Mouse (Mus musculus) midbrain, embryonic 12.5 days (tissue): ENCODE measurements around the gene Ccl3. TPM values are rescaled to one million over a fixed set of nuclear protein-coding genes. Genes with fewer than 3 reads are reported as not detected.

Source experiments
- ATAC-seq: fragments of 200-750 bp; cut with Nextera tagmentation; 2 replicates; pipeline ENCODE4 v1.8.0; 2017; ENCODE audit warnings: low read depth, moderate TSS enrichment, moderate library complexity; ENCODE audit not compliant: low FRiP score
- H3K27ac ChIP-seq: fragments of 300-500 bp; sonication (generic); replicated peaks from 2 replicates; pipeline ENCODE4 v1.5.1; 2016; ENCODE audit warnings: mild to moderate bottlenecking
- H3K27me3 ChIP-seq: fragments of 300-500 bp; sonication (generic); 2 replicates; pipeline ENCODE4 v1.6.1; 2016; ENCODE audit warnings: mild to moderate bottlenecking
- H3K36me3 ChIP-seq: fragments of 300-500 bp; sonication (generic); 2 replicates; pipeline ENCODE4 v1.6.1; 2016
- H3K4me1 ChIP-seq: fragments of 300-500 bp; sonication (generic); 2 replicates; pipeline ENCODE4 v1.6.1; 2016
- H3K4me2 ChIP-seq: fragments of 300-500 bp; sonication (generic); replicated peaks from 2 replicates; pipeline ENCODE4 v1.6.1; 2016; ENCODE audit warnings: mild to moderate bottlenecking, moderate library complexity
- H3K4me3 ChIP-seq: fragments of 300-500 bp; sonication (generic); 2 replicates; pipeline ENCODE4 v1.5.1; 2016; ENCODE audit warnings: mild to moderate bottlenecking
- H3K9ac ChIP-seq: fragments of 300-500 bp; sonication (generic); replicated peaks from 2 replicates; pipeline ENCODE4 v1.6.1; 2016; ENCODE audit warnings: mild to moderate bottlenecking, moderate library complexity
- H3K9me3 ChIP-seq: fragments of 300-500 bp; sonication (generic); 2 replicates; pipeline ENCODE4 v1.6.1; 2016; ENCODE audit warnings: mild to moderate bottlenecking
- WGBS: fragments of 180-500 bp; shearing (Covaris S2); methylation state at CpG from one replicate; pipeline ENCODE4 v1.1.7; 2016; 5-methylcytosine and 5-hydroxymethylcytosine counted together
- polyA plus RNA-seq: library from polyadenylated mRNA; unstranded; fragments of >200 nt; fragmentation: Nextera tagmentation; extraction: Ambion mirVana; gene quantifications from 2 replicates; pipeline ENCODE4 v1.2.1, GENCODE M21; 2016

The Ccl3 gene
- polyA plus RNA-seq = 0.94 and 1.2 TPM in 2 replicates

DNA sequence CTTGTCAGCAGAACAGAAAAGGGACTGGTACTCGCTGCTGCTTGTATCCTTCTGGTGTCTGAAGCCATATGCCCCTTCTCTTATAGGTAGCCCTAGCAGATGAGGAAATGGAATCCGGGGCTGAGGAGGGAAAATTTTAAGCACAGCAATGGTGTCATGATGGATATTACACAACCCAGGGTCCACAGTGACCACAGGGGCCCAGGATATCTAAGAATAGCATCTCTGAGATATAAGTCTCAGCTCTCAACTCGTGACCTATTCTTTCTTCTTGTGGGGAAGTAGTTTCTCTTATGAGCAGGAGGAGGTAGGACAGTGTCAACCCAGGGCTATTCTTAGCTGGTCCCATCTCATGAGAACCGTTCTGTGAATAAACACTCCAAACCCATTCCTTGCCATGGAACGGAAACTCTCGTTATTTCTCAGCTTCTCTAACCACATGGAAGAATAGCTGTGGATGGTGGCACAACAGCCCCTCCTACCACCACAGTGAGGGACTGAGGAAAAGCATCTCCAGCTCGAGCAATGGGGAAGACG lies at the start of gene Ccl3:
TSS of gene Ccl3 (minus strand) at position 51 of the 537 bp plus-strand sequence.
- H3K9me3 ChIP-seq = no peaks in the 10 kb centered on the region
- H3K4me2 ChIP-seq = no peak within 1 kb of the TSS
- H3K27me3 ChIP-seq = no peaks in the 10 kb centered on the region
- no peaks in the 10 kb centered on the region for H3K36me3 ChIP-seq
- H3K4me3 ChIP-seq = no peak within 1 kb of the TSS
- H3K4me1 ChIP-seq = no peaks in the 10 kb centered on the region
- ATAC-seq = no peak
- no peak within 1 kb of the TSS for H3K27ac ChIP-seq
- no peak within 1 kb of the TSS for H3K9ac ChIP-seq
- 84% methylated on average over 8 of the region's 8 CpGs for WGBS

DNA sequence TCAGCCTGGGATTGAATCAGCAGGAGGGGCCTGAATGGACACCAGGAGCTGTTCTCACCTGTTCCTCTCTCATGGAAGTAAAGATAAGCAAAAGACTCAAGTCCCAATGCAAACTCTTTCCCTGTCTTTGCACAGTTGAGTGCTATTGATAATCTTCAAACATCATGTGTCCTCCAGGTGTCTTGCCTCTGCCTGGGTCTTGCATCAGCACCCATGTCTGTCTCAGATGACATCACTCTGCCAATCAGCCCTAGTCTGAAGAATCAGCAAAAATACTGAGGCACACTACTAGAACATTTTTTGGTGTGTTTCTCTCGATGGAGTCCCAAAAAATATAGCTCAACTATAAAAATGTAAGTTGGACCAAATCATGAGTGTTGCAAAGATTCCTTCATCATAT lies 42.9 kb upstream of the Ccl3 start:
- Histone ChIP-seq H3K9me3 (no peaks in the 10 kb centered on the region), H3K4me1 (no peaks in the 10 kb centered on the region), H3K4me3 (no peak overlapping the region), H3K9ac (no peak overlapping the region), H3K4me2 (no peak overlapping the region), H3K36me3 (no peaks in the 10 kb centered on the region), H3K27ac (no peak overlapping the region), H3K27me3 (no peaks in the 10 kb centered on the region)
- 75% methylated on average over 1 of the region's 1 CpGs for WGBS
- ATAC-seq = no peak

DNA sequence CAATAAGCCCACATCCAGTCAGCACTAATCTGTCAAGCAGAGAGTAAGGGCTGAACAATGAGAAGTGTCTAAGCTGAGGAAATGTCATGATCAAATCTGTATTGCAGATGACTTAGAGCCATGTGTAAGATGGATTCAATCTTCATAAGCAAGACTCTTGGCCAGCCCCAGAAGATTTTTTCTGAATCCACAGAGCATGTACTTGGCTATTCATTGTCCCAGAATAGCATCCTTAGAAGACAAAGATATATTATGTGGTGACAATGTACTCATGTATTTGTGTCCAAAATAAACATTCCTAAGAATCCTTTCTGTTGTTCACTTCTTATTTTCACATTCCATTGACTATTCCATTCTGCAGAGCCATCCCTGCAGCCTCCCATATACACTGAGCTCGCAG lies 40.8 kb upstream of the Ccl3 start:
- H3K9ac ChIP-seq = no peak overlapping the region
- no peak overlapping the region for H3K4me2 ChIP-seq
- 92% methylated on average over 1 of the region's 1 CpGs for WGBS
- no peak overlapping the region for H3K4me3 ChIP-seq
- no peaks in the 10 kb centered on the region for H3K4me1 ChIP-seq
- no peaks in the 10 kb centered on the region for H3K36me3 ChIP-seq
- no peaks in the 10 kb centered on the region for H3K27me3 ChIP-seq
- H3K27ac ChIP-seq = no peak overlapping the region
- no peak for ATAC-seq
- no peaks in the 10 kb centered on the region for H3K9me3 ChIP-seq

- H3K9me3 ChIP-seq = no peaks in the 10 kb centered on the region
- H3K36me3 ChIP-seq = no peaks in the 10 kb centered on the region
- no peak overlapping the region for H3K27ac ChIP-seq
- H3K27me3 ChIP-seq = no peaks in the 10 kb centered on the region; the same call in 1 of the 2 replicates
- ATAC-seq = no peak
- WGBS = 96% methylated on average over 1 of the region's 1 CpGs
- no peaks in the 10 kb centered on the region for H3K4me1 ChIP-seq
- H3K4me3 ChIP-seq = no peak overlapping the region
- no peak overlapping the region for H3K9ac ChIP-seq
- H3K4me2 ChIP-seq = no peak overlapping the region
These were observed 26.5 kb upstream of the Ccl3 start for GRCm38 (mm10) chr11:83675665-83676064.

DNA sequence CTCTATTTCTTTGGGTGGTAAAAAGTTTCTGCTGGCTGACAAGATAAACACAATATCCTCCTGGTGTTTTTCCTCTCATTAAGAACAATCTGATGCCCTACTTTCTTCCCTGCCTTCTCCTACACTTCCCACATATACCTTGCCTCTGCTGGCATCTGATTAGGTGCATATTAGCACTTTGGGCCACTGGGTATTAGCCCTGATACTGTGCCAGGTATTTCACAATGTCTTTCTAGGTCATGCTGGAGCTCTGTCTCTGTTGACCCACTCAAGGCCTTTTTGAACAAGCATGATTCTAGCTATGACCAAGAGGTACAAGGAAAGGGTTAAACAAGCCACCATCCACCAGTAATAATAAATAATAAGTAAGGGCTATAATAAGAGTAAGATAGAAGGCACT lies 22.6 kb upstream of the Ccl3 start:
- no peaks in the 10 kb centered on the region for H3K27me3 ChIP-seq
- ATAC-seq = no peak
- no peaks in the 10 kb centered on the region for H3K4me1 ChIP-seq
- H3K9me3 ChIP-seq = no peaks in the 10 kb centered on the region
- no peaks in the 10 kb centered on the region for H3K36me3 ChIP-seq
- no peak overlapping the region for H3K4me2 ChIP-seq
- H3K9ac ChIP-seq = no peak overlapping the region
- H3K4me3 ChIP-seq = no peak overlapping the region
- no peak overlapping the region for H3K27ac ChIP-seq

DNA sequence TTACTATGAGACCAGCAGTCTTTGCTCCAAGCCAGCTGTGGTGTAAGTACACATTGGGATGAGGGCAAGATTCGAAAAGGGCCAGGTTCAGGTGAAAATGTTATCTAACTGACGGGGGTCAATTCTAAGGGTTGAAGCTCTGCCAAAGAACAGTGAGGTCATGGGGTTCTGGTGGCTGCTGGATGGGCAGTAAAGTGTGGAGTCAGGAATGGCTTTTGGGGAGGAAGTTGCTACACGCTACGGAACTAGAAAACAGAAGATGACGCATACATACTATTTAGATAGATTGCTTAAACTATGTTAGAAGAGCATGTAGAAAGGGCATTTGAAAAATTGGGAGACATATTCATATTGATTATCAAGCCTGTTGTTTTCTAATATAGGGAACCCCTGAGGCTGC lies 14.4 kb upstream of the Ccl3 start:
- ATAC-seq = no peak
- H3K4me3 ChIP-seq = no peak overlapping the region
- WGBS = 90% methylated on average over 5 of the region's 5 CpGs

GRCm38 (mm10) chr11:83662204-83662603 lies 13.0 kb upstream of the Ccl3 start, which contains the start of gene Ccl4:
Ccl4 (plus strand) TSS chr11:83662584.
- Histone ChIP-seq H3K4me3 (no peak within 1 kb of the TSS), H3K9ac (no peak within 1 kb of the TSS), H3K4me1 (no peaks in the 10 kb centered on the region), H3K27me3 (no peaks in the 10 kb centered on the region), H3K36me3 (no peaks in the 10 kb centered on the region), H3K27ac (no peak within 1 kb of the TSS), H3K9me3 (no peaks in the 10 kb centered on the region), H3K4me2 (no peak within 1 kb of the TSS)
- 79% methylated on average over 6 of the region's 6 CpGs for WGBS
- ATAC-seq = no peak

More for the DNA sequence above, 14.4 kb upstream of the Ccl3 start:
- Histone ChIP-seq H3K4me1 (no peaks in the 10 kb centered on the region), H3K27me3 (no peaks in the 10 kb centered on the region), H3K9ac (no peak overlapping the region), H3K9me3 (no peaks in the 10 kb centered on the region), H3K27ac (no peak overlapping the region), H3K36me3 (no peaks in the 10 kb centered on the region), H3K4me2 (no peak overlapping the region)

- Histone ChIP-seq H3K4me2 (no peak overlapping the region), H3K4me1 (no peaks in the 10 kb centered on the region), H3K9ac (no peak overlapping the region), H3K9me3 (no peaks in the 10 kb centered on the region), H3K4me3 (no peak overlapping the region), H3K27ac (no peak overlapping the region), H3K36me3 (no peaks in the 10 kb centered on the region), H3K27me3 (no peaks in the 10 kb centered on the region)
- ATAC-seq = no peak
- WGBS = 85% methylated on average over 6 of the region's 6 CpGs
These were observed 9.6 kb upstream of the Ccl3 start for GRCm38 (mm10) chr11:83658797-83659196.

DNA sequence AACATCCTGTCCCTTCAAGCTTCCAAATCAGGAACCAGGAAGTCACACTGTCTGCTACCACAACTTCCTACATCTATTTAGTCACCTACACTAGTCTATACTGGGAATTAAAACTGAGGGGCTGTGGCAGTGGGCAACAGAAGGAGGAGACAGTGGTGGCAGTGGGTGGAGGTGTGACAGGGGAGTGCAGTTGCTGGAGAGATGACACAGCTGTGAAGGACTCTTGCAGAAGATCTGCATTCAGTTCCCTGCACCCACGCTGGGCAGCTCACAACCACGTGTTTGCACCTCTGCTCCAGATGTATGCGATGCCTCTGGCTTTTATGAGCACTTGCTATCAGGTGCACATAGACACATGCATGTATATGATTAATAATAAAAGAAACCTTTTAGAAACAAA lies 8.4 kb upstream of the Ccl3 start:
- H3K27me3 ChIP-seq = no peaks in the 10 kb centered on the region
- no peaks in the 10 kb centered on the region for H3K36me3 ChIP-seq
- no peaks in the 10 kb centered on the region for H3K9me3 ChIP-seq
- no peak overlapping the region for H3K27ac ChIP-seq
- H3K4me3 ChIP-seq = no peak overlapping the region
- H3K4me1 ChIP-seq = no peaks in the 10 kb centered on the region
- ATAC-seq = no peak
- 88% methylated on average over 3 of the region's 3 CpGs for WGBS
- H3K4me2 ChIP-seq = no peak overlapping the region
- no peak overlapping the region for H3K9ac ChIP-seq

- H3K4me1 ChIP-seq = no peaks in the 10 kb centered on the region
- H3K27ac ChIP-seq = no peak overlapping the region
- no peak for ATAC-seq
- H3K36me3 ChIP-seq = no peaks in the 10 kb centered on the region
- H3K9ac ChIP-seq = no peak overlapping the region
- H3K9me3 ChIP-seq = no peaks in the 10 kb centered on the region
- H3K4me3 ChIP-seq = no peak overlapping the region
- 88% methylated on average over 8 of the region's 8 CpGs for WGBS
- no peaks in the 10 kb centered on the region for H3K27me3 ChIP-seq
- no peak overlapping the region for H3K4me2 ChIP-seq
These were observed 5.5 kb upstream of the Ccl3 start for GRCm38 (mm10) chr11:83654606-83655005.

- H3K9me3 ChIP-seq = no peaks in the 10 kb centered on the region
- ATAC-seq = no peak
- H3K36me3 ChIP-seq = no peaks in the 10 kb centered on the region
- no peak overlapping the region for H3K27ac ChIP-seq
- WGBS = 92% methylated on average over 6 of the region's 6 CpGs
- no peak overlapping the region for H3K9ac ChIP-seq
- H3K4me3 ChIP-seq = no peak overlapping the region
- no peaks in the 10 kb centered on the region for H3K4me1 ChIP-seq
- no peaks in the 10 kb centered on the region for H3K27me3 ChIP-seq
- no peak overlapping the region for H3K4me2 ChIP-seq
These were observed 2.6 kb downstream of the Ccl3 start for GRCm38 (mm10) chr11:83646356-83647149.

DNA sequence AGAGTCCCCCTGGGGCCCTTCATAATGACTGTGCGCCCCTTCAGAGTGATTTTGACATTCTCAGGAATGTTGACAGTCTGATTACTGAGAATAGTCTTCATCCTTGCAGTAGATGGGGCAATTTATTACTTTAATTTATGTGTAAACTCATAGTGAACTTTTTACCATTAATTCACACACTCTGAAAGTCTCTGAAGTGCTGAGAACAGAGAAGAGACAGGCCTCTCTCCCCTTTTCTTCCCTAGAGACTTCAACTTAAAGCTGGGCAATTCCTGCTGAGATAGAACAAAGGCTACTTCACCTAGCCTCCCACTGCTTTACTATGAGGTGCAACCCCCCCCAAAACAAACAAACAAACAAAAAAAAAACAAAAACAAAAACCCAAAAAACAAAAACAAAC lies 3.6 kb downstream of the Ccl3 start, which contains the start of gene Rpl9-ps1:
TSS of gene Rpl9-ps1 (minus strand) at position 101 of the 400 bp plus-strand sequence.
- H3K27me3 ChIP-seq = no peaks in the 10 kb centered on the region
- no peak within 1 kb of the TSS for H3K4me3 ChIP-seq
- 63% methylated on average over 1 of the region's 1 CpGs for WGBS
- no peaks in the 10 kb centered on the region for H3K36me3 ChIP-seq
- H3K4me2 ChIP-seq = no peak within 1 kb of the TSS
- H3K9ac ChIP-seq = no peak within 1 kb of the TSS
- H3K4me1 ChIP-seq = no peaks in the 10 kb centered on the region
- no peaks in the 10 kb centered on the region for H3K9me3 ChIP-seq
- no peak for ATAC-seq
- no peak within 1 kb of the TSS for H3K27ac ChIP-seq
